Mouse (Mus musculus) ovary, adult 18-20 months (tissue): ENCODE data around the gene Oprl1.

Experiments used
- DNase-seq: peaks from one replicate; pipeline ENCODE4 v3.0.0; 2022; ENCODE audit warnings: low spot score, mixed read lengths

The Oprl1 gene

GRCm38 (mm10) chr2:181693339-181694280, 21.2 kb upstream of the Oprl1 start, which contains the start of gene Rgs19:
Gene Rgs19, minus strand, starts transcription at chr2:181693977.
- peak; percentile 82 for DNase-seq

DNA sequence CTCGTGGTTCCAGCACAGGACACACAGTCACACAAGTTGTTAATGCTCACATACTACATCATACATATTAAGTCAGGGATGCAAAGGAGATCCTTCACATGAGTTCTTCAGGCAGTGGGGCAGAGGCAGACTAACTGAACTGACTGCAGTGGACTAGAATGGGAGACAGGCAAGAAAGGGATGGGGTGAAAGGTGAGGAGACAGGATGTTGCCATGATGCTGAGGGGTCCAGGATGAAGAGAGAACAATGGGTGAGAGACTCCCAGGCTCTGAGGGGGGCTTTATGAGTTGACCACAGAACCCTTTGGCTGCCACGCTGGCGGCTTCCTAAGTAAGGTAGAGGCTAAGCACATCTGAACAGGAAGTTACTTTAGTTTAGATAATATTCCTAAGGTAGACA, 20.2 kb upstream of the Oprl1 start:
- DNase-seq: no peak

GRCm38 (mm10) chr2:181695776-181696175, 19.0 kb upstream of the Oprl1 start:
- DNase-seq: no peak

GRCm38 (mm10) chr2:181696801-181697420, 17.9 kb upstream of the Oprl1 start:
- DNase-seq: no peak

GRCm38 (mm10) chr2:181698241-181698640, 16.6 kb upstream of the Oprl1 start, which contains the start of gene Lkaaear1:
Gene Lkaaear1, minus strand, starts transcription at chr2:181698442.
- no peak for DNase-seq

- no peak for DNase-seq
Measured at GRCm38 (mm10) chr2:181706668-181707067, 8.1 kb upstream of the Oprl1 start.

DNA sequence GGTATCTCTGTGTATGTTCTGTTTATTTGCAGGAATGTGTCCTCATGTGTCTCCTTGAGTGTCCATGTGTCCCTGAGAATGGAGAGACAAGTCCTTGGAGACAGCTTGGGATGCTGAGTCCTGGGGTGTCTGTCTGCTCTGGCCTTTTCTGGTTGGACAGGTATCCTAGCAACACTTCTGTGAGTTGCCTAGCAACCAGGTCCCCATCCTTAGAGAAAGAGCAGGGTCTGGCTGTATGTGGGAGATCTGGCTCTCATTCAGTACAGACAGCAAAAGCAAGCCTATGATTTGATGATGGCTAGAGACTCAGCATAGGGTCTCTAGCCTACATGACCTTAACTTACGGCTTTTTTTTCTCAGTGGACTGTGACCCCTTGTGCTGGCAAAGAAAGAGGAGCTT, 1.1 kb upstream of the Oprl1 start:
- no peak for DNase-seq

DNA sequence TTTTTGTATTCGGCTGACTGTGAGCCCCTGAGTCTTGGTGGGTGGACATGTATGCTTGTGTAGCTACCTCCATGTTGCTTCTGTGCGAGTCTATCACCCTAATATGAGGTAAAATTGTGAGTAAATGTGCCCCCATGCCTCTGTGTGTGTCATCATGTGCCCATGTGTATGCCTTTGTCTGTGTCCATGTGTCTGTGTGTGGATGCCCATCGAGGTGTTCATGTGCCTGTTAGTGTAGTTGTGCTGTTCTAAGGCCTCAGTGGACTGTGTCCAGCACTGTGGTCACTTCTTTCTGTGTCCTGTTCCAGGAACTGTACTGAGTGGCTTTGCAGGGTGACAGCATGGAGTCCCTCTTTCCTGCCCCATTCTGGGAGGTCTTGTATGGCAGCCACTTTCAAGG, 566 bp downstream of the Oprl1 start:
- no peak for DNase-seq

DNA sequence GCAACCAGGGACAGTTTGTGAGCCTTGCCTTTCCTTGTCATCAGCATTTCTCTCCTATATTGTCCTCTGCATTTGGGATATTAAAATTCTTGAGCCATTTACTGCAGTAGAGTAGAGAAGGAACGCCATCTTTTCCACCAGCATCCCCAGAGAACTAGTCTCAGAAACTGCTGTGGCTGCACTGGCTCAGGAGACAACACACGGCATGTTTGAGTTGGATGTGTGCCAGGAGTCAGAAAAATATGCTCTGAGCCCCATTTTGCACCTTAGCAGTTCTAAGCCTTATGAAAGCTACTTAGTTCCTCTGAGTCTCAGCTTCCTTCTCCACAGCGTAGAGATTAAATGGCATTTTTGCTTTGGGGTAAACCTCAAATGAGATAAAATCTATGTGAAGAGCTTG, 2.2 kb downstream of the Oprl1 start:
- DNase-seq: no peak

GRCm38 (mm10) chr2:181720061-181720460, 5.2 kb downstream of the Oprl1 start:
- no peak for DNase-seq

- no peak for DNase-seq
Measured at GRCm38 (mm10) chr2:181721200-181721599, 6.4 kb downstream of the Oprl1 start.

GRCm38 (mm10) chr2:181722213-181722612, 7.4 kb downstream of the Oprl1 start:
- no peak for DNase-seq

GRCm38 (mm10) chr2:181727659-181728262, 12.9 kb downstream of the Oprl1 start:
- DNase-seq: no peak

DNA sequence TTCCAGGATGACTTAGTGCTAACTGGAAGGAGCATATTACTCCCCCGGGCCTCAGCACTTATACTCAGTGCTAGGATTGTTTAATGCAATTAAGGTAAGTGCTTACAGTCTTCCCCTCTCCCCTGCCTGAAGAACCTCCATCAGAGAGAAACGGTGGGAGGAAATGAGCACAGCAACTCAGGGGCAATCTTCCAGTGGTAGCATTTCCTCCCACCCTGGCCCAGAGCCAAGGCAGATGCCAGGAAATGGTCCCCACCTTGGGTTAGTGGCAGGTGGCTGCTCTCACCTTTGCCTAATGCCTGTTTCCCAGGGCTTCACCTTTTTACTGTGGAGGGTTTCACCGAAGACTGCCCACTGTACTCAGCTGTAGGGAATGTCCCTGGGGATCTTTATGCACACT, 15.2 kb downstream of the Oprl1 start:
- DNase-seq: no peak

DNA sequence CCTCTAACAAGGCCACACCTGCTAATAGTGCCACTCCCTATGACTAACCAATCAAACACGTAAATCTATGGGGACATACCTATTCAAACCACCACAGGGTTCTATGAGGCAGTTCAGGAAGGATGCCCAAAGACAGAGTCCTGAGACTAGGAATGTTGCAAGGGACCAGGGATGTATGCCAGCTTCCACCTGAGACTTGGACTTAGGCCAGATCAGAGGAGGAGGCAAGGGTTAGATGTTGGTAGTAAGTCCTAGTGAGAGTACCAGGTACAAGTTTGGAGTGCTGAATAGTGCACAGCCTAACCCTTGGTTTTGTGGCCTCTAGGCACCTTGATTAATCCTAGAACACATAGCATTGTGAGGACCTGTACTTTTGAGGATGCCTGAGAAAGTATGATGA, 37.8 kb downstream of the Oprl1 start:
- no peak for DNase-seq

GRCm38 (mm10) chr2:181758147-181758725, 43.4 kb downstream of the Oprl1 start:
- DNase-seq: no peak

DNA sequence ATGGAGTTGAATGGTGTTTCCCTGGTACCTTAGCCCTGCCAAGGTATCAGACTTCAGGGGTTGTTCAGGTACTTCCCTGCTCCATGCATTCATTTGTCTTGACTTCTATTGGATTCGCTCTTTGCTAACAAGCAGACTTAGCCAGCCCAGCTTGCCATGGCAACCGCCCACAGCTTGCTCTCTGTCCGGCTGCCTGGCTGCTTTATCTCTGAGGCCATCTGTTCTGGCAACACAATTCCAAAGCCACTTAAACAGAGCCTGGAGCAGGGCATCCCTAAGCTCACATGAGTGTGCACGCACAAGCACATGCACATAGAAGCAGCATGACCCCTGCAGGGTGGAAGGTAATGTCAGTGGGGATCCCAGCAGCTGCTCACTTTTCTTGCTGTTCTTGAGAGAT, 44.2 kb downstream of the Oprl1 start:
- DNase-seq: no peak

DNA sequence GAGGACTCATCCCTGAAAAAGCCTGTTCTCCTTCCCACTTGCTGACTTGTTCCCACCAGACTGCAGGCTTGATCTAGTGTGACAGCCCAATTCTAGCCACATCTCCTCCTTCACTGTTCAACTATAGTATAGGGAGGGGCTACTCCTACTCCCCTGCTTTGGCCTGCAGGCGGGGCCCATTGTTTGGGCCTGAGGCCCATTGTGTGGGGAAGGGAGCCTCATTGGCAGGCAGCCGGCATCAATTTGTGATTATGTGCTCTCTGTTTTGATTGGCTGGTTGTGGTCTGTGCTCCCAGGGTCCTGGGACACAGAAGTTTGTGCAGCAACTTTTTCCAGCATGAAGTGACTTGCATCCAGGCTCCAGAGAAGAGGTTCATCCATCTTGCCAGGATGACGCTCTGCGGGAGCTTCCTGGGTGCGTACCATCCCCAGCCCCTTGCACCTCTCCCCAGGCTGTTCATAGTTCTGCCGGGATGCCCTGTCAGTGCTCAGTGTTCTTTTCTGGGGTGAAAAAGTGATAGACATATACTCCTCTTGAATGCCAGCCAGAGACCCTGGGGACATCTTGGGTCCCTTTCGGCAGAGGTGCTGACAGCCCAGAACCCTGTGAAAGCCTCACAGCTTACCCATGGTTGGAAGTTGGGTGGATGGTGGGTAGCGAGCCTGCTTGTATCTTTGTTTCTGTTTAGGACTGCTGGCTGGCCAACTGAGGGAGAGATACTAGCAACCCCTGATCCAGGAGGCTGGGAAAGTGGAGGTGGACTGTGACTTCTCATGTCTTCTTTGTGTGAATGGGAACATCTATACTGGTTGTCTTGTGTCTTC, 48.4 kb downstream of the Oprl1 start, which contains the start of gene Myt1:
Gene Myt1, plus strand, starts transcription at position 327 of the 825 bp plus-strand sequence.
- no peak for DNase-seq

GRCm38 (mm10) chr2:181763886-181764527, 49.2 kb downstream of the Oprl1 start:
- no peak for DNase-seq

DNA sequence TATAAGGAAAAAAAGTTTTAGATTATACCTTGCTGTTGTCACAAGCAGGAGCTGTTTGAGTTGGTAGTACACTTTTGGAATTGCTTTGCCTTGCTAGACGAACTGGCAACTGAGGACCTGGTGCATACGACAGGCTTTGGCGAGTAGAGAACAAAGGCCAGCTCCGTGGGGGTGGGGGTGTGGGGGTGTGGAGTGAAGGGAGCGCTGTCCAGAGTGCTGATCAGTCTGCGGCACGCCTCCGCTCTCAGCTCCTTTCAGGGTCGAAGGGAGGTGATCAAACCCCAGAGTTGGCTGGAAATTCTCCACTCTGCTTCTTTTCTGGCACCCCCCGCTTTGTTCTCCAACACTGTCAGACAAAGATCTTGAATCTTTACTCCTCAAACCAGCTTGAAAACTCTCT, 49.8 kb downstream of the Oprl1 start:
- no peak for DNase-seq

GRCm38 (mm10) chr2:181765251-181765650, 50.4 kb downstream of the Oprl1 start:
- DNase-seq: no peak
